Mouse (Mus musculus) erythroblast, embryonic 14.5 days (primary cell): ENCODE measurements around the gene Csrnp3.

Experiments
- GATA1 ChIP-seq: IDR thresholded peaks from 2 replicates; pipeline ENCODE4 v1.6.1; 2012; ENCODE audit warnings: low read length, inconsistent platforms, mixed read lengths
- TAL1 ChIP-seq: IDR thresholded peaks from 3 replicates; pipeline ENCODE4 v1.6.1; 2012; ENCODE audit warnings: low read length, inconsistent platforms, mixed read lengths

- TF ChIP-seq GATA1 (no peak), TAL1 (no peak)
Measured at GRCm38 (mm10) chr2:65968810-65969209, 123.2 kb downstream of the Csrnp3 start.
